Mouse (Mus musculus) midbrain, embryonic 16.5 days (tissue): Measurements from ENCODE around the gene Csf3. TPM values are rescaled to one million over a fixed set of nuclear protein-coding genes. Genes with fewer than 3 reads are reported as not detected.
"Not testable (repeated sequence)": the region's sequence is repeated elsewhere in the genome, so short reads cannot be mapped to it uniquely, and the experiment has no call there.

Experiments used
- ATAC-seq: fragments of 200-750 bp; cut with Nextera tagmentation; 2 replicates; pipeline ENCODE4 v1.8.0; 2017; ENCODE audit warnings: moderate TSS enrichment
- H3K27ac ChIP-seq: fragments of 300-500 bp; sonication (generic); 2 replicates; pipeline ENCODE4 v1.5.1; 2014; ENCODE audit warnings: mild to moderate bottlenecking, low read length, mixed read lengths
- H3K27me3 ChIP-seq: fragments of 300-500 bp; sonication (generic); 2 replicates; pipeline ENCODE4 v1.6.1; 2014; ENCODE audit warnings: low read depth, low read length, mixed read lengths; ENCODE audit not compliant: control insufficient read depth, insufficient read depth
- H3K36me3 ChIP-seq: fragments of 300-500 bp; sonication (generic); 2 replicates; pipeline ENCODE4 v1.6.1; 2014; ENCODE audit warnings: mild to moderate bottlenecking, low read length, moderate library complexity, mixed read lengths; ENCODE audit not compliant: control insufficient read depth, insufficient read depth
- H3K4me1 ChIP-seq: fragments of 300-500 bp; sonication (generic); 2 replicates; pipeline ENCODE4 v1.6.1; 2014; ENCODE audit warnings: mild to moderate bottlenecking, low read length, mixed read lengths; ENCODE audit not compliant: control insufficient read depth, insufficient read depth
- H3K4me2 ChIP-seq: fragments of 300-500 bp; sonication (generic); 2 replicates; pipeline ENCODE4 v1.6.1; 2014; ENCODE audit warnings: mild to moderate bottlenecking, low read length, mixed read lengths
- H3K4me3 ChIP-seq: fragments of 300-500 bp; sonication (generic); 2 replicates; pipeline ENCODE4 v1.5.1; 2014; ENCODE audit warnings: low read depth, mild to moderate bottlenecking, low read length, moderate library complexity, mixed read lengths
- H3K9ac ChIP-seq: fragments of 300-500 bp; sonication (generic); 2 replicates; pipeline ENCODE4 v1.6.1; 2014; ENCODE audit warnings: low read depth, low read length, mixed read lengths
- H3K9me3 ChIP-seq: fragments of 300-500 bp; sonication (generic); replicated peaks from 2 replicates; pipeline ENCODE4 v1.6.1; 2014; ENCODE audit warnings: mild to moderate bottlenecking, low read length, mixed read lengths; ENCODE audit not compliant: control insufficient read depth, poor library complexity, severe bottlenecking
- WGBS: fragments of 180-500 bp; shearing (Covaris S2); extraction: QIAGEN DNeasy Blood & Tissue Kit; methylation state at CpG from one replicate; pipeline ENCODE4 v1.1.7; 2014; 5-methylcytosine and 5-hydroxymethylcytosine counted together
- polyA plus RNA-seq: library from polyadenylated mRNA; unstranded; fragments of >200 nt; fragmentation: Nextera tagmentation; extraction: Ambion mirVana; gene quantifications from 2 replicates; pipeline ENCODE4 v1.2.1, GENCODE M21; 2015

Gene Csf3
- polyA plus RNA-seq, result not detected in 2 replicates

GRCm38 (mm10) chr11:98701213-98701670 is at the start of gene Csf3:
TSS of gene Csf3 (plus strand) at chr11:98701263.
- WGBS, result 37% methylated on average over 10 of the region's 10 CpGs
- H3K4me1 ChIP-seq, result no peaks in the 10 kb centered on the region
- H3K27ac ChIP-seq, result no peak within 1 kb of the TSS
- H3K9ac ChIP-seq, result no peak within 1 kb of the TSS
- H3K4me3 ChIP-seq, result no peak within 1 kb of the TSS
- no peaks in the 10 kb centered on the region for H3K9me3 ChIP-seq
- H3K4me2 ChIP-seq, result no peak within 1 kb of the TSS
- ATAC-seq, result no peak
- H3K36me3 ChIP-seq, result peaks cover 17% of the 10 kb centered on the region
- H3K27me3 ChIP-seq, result no peaks in the 10 kb centered on the region

- not testable (repeated sequence) for H3K9me3 ChIP-seq, H3K4me3 ChIP-seq, ATAC-seq, H3K27me3 ChIP-seq, H3K4me2 ChIP-seq, H3K36me3 ChIP-seq, H3K9ac ChIP-seq, H3K4me1 ChIP-seq, H3K27ac ChIP-seq
- WGBS, result 15% methylated on average over 7 of the region's 7 CpGs
Observed at GRCm38 (mm10) chr11:98655076-98655475, 46.0 kb upstream of the Csf3 start.

GRCm38 (mm10) chr11:98660517-98660916 is 40.5 kb upstream of the Csf3 start:
- ATAC-seq, result no peak
- H3K9ac ChIP-seq, result 0 out of 2 replicates have a peak overlapping the region, but pooled peaks have one; percentile 30

DNA sequence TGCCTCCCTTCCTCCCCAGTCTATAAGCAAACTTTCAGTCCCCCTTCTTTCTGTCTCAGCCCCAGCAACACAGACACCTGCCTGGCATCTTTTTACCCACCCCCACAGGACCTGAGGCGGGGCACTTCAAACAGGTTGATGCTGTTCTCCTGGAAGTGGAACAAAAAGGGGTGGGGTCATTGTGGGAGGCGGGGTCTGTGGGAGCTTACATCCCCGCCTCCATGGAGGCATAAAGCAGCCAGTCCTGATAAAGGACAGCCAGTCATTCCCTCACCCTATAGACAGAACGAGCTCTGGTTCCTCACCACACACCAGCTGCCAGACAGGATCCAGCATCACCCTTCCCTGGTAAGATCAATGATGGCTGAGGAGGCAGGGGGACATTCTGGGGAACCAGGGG is 37.0 kb upstream of the Csf3 start, which contains the start of gene Gsdma:
Gene Gsdma, plus strand, starts transcription at position 261 of the 400 bp plus-strand sequence.
- Histone ChIP-seq H3K9ac (no peak within 1 kb of the TSS), H3K4me3 (no peak within 1 kb of the TSS), H3K4me2 (no peak within 1 kb of the TSS), H3K9me3 (no peaks in the 10 kb centered on the region), H3K27ac (no peak within 1 kb of the TSS), H3K27me3 (peaks cover 7% of the 10 kb centered on the region; the same call in 1 of the 2 replicates), H3K4me1 (peaks cover 4% of the 10 kb centered on the region; the same call in 1 of the 2 replicates), H3K36me3 (no peaks in the 10 kb centered on the region)
- no peak for ATAC-seq
- 29% methylated on average over 4 of the region's 4 CpGs for WGBS

More at GRCm38 (mm10) chr11:98660517-98660916, 40.5 kb upstream of the Csf3 start:
- 5% methylated on average over 6 of the region's 6 CpGs for WGBS
- no peaks in the 10 kb centered on the region for H3K27me3 ChIP-seq
- no peak overlapping the region for H3K27ac ChIP-seq
- no peaks in the 10 kb centered on the region for H3K36me3 ChIP-seq
- H3K9me3 ChIP-seq, result no peaks in the 10 kb centered on the region
- peak overlapping the region; percentile 39 for H3K4me2 ChIP-seq
- peaks cover 4% of the 10 kb centered on the region; the same call in 1 of the 2 replicates for H3K4me1 ChIP-seq
- no peak overlapping the region for H3K4me3 ChIP-seq

- no peak for ATAC-seq
- H3K4me3 ChIP-seq, result no peak overlapping the region
- H3K4me1 ChIP-seq, result no peaks in the 10 kb centered on the region
- peaks cover 7% of the 10 kb centered on the region; the same call in 1 of the 2 replicates for H3K27me3 ChIP-seq
- H3K27ac ChIP-seq, result no peak overlapping the region
- H3K9ac ChIP-seq, result no peak overlapping the region
- H3K36me3 ChIP-seq, result no peaks in the 10 kb centered on the region
- no peak overlapping the region for H3K4me2 ChIP-seq
- WGBS, result 67% methylated on average over 2 of the region's 2 CpGs
- no peaks in the 10 kb centered on the region for H3K9me3 ChIP-seq
Observed at GRCm38 (mm10) chr11:98668984-98669383, 32.1 kb upstream of the Csf3 start.

- WGBS, result 80% methylated on average over 3 of the region's 3 CpGs
- no peak overlapping the region for H3K4me2 ChIP-seq
- no peaks in the 10 kb centered on the region for H3K4me1 ChIP-seq
- H3K36me3 ChIP-seq, result no peaks in the 10 kb centered on the region
- H3K9ac ChIP-seq, result no peak overlapping the region
- no peaks in the 10 kb centered on the region for H3K9me3 ChIP-seq
- H3K4me3 ChIP-seq, result no peak overlapping the region
- H3K27ac ChIP-seq, result no peak overlapping the region
- peaks cover 7% of the 10 kb centered on the region; the same call in 1 of the 2 replicates for H3K27me3 ChIP-seq
- ATAC-seq, result no peak
Observed at GRCm38 (mm10) chr11:98671284-98671815, 29.7 kb upstream of the Csf3 start.

DNA sequence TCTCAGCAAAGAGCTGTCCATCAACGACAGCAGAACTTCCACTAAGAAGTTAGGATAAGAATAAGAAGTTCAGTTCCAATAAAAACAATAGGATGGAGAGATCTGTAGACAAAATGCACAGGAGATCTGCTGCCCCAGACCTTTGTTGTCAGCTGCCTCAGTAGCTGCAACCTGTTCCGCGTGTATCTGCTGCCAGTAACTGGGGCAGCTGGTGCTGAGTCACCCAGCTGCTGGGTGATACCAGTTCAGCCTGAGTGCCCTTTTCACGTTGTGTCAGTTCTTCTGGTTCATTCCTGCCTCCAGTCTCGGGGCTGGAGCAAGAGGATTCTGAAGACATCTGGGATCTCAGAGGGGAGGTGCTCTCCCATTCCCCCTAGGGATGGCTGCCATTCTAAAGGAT is 29.2 kb upstream of the Csf3 start:
- Histone ChIP-seq H3K36me3 (no peaks in the 10 kb centered on the region), H3K27ac (no peak overlapping the region), H3K4me3 (no peak overlapping the region), H3K9ac (no peak overlapping the region), H3K9me3 (no peaks in the 10 kb centered on the region), H3K4me2 (no peak overlapping the region), H3K4me1 (no peaks in the 10 kb centered on the region), H3K27me3 (peaks cover 7% of the 10 kb centered on the region; the same call in 1 of the 2 replicates)
- WGBS, result 69% methylated on average over 5 of the region's 5 CpGs
- no peak for ATAC-seq

GRCm38 (mm10) chr11:98672482-98672881 is 28.6 kb upstream of the Csf3 start:
- ATAC-seq, result no peak
- H3K4me1 ChIP-seq, result no peaks in the 10 kb centered on the region
- H3K36me3 ChIP-seq, result no peaks in the 10 kb centered on the region
- no peaks in the 10 kb centered on the region for H3K9me3 ChIP-seq
- H3K27ac ChIP-seq, result no peak overlapping the region
- no peak overlapping the region for H3K4me3 ChIP-seq
- peaks cover 2% of the 10 kb centered on the region; the same call in 1 of the 2 replicates for H3K27me3 ChIP-seq
- WGBS, result 85% methylated on average over 5 of the region's 5 CpGs
- H3K9ac ChIP-seq, result no peak overlapping the region
- no peak overlapping the region for H3K4me2 ChIP-seq

GRCm38 (mm10) chr11:98673136-98673535 is 27.9 kb upstream of the Csf3 start:
- WGBS, result 4% methylated on average over 6 of the region's 7 CpGs
- not testable (repeated sequence) for H3K27me3 ChIP-seq, H3K27ac ChIP-seq, H3K9me3 ChIP-seq, H3K4me3 ChIP-seq, ATAC-seq, H3K36me3 ChIP-seq, H3K4me2 ChIP-seq, H3K9ac ChIP-seq, H3K4me1 ChIP-seq
